Mouse (Mus musculus) liver, embryonic 13.5 days (tissue): Measurements from ENCODE around the gene Nr3c2. TPM values are rescaled to one million over a fixed set of nuclear protein-coding genes. Genes with fewer than 3 reads are reported as not detected.

ENCODE experiments used
- ATAC-seq: fragments of 200-750 bp; cut with Nextera tagmentation; 2 replicates; pipeline ENCODE4 v1.8.0; 2017; ENCODE audit warnings: low read depth, mild to moderate bottlenecking, moderate number of reproducible peaks, moderate library complexity
- DNase-seq: peaks from one replicate; pipeline ENCODE4 v3.0.0; 2022
- H3K27ac ChIP-seq: fragments of 300-500 bp; sonication (generic); 2 replicates; pipeline ENCODE4 v1.5.1; 2015; ENCODE audit warnings: moderate library complexity, mild to moderate bottlenecking, inconsistent platforms
- H3K27me3 ChIP-seq: fragments of 300-500 bp; sonication (generic); 2 replicates; pipeline ENCODE4 v1.6.1; 2015; ENCODE audit warnings: mild to moderate bottlenecking, inconsistent platforms
- H3K36me3 ChIP-seq: fragments of 300-500 bp; sonication (generic); 2 replicates; pipeline ENCODE4 v1.6.1; 2015; ENCODE audit warnings: mild to moderate bottlenecking, inconsistent platforms
- H3K4me1 ChIP-seq: fragments of 300-500 bp; sonication (generic); replicated peaks from 2 replicates; pipeline ENCODE4 v1.6.1; 2015; ENCODE audit warnings: inconsistent platforms
- H3K4me2 ChIP-seq: fragments of 300-500 bp; sonication (generic); 2 replicates; pipeline ENCODE4 v1.6.1; 2015; ENCODE audit warnings: inconsistent platforms, mild to moderate bottlenecking, moderate library complexity
- H3K4me3 ChIP-seq: fragments of 300-500 bp; sonication (generic); replicated peaks from 2 replicates; pipeline ENCODE4 v1.5.1; 2015; ENCODE audit warnings: mild to moderate bottlenecking, inconsistent platforms
- H3K9ac ChIP-seq: fragments of 300-500 bp; sonication (generic); 2 replicates; pipeline ENCODE4 v1.6.1; 2015; ENCODE audit warnings: mild to moderate bottlenecking, inconsistent platforms
- H3K9me3 ChIP-seq: fragments of 300-500 bp; sonication (generic); replicated peaks from 2 replicates; pipeline ENCODE4 v1.6.1; 2016; ENCODE audit warnings: inconsistent platforms
- WGBS: fragments of 180-500 bp; shearing (Covaris S2); methylation state at CpG from one replicate; pipeline ENCODE4 v1.1.7; 2015; ENCODE audit not compliant: insufficient replicate concordance; 5-methylcytosine and 5-hydroxymethylcytosine counted together
- polyA plus RNA-seq: library from polyadenylated mRNA; unstranded; fragments of >200 nt; fragmentation: Nextera tagmentation; extraction: Ambion mirVana; gene quantifications from 2 replicates; pipeline ENCODE4 v1.2.1, GENCODE M21; 2015

The Nr3c2 gene
- polyA plus RNA-seq, 1 experiment from 2014 or later = 0.92 TPM

DNA sequence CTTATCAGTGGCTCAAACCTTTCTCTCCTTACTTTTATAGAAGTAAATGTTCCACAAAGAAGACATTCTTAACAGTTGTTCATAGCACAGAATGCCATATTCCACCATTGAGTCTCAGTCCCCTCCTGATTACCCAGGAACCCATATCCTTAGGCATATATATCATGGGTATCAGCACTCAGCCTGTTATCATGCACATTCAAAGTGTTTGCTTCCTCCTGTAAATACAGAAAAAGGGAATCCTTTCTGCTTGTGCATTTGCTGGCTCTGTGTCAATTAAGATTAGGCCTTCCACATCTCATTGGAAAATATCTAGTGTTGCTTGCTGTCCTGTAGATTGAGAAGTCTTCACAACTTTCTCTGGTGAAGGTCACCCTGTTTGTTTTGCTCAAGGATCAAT is 12.0 kb downstream of the Nr3c2 start:
- H3K4me3 ChIP-seq = no peak overlapping the region
- no peaks in the 10 kb centered on the region for H3K36me3 ChIP-seq
- H3K9ac ChIP-seq = no peak overlapping the region
- no peaks in the 10 kb centered on the region for H3K9me3 ChIP-seq
- H3K4me1 ChIP-seq = no peaks in the 10 kb centered on the region
- H3K27me3 ChIP-seq = no peaks in the 10 kb centered on the region
- no peak overlapping the region for H3K4me2 ChIP-seq
- DNase-seq = no peak
- no peak overlapping the region for H3K27ac ChIP-seq
- no peak for ATAC-seq

DNA sequence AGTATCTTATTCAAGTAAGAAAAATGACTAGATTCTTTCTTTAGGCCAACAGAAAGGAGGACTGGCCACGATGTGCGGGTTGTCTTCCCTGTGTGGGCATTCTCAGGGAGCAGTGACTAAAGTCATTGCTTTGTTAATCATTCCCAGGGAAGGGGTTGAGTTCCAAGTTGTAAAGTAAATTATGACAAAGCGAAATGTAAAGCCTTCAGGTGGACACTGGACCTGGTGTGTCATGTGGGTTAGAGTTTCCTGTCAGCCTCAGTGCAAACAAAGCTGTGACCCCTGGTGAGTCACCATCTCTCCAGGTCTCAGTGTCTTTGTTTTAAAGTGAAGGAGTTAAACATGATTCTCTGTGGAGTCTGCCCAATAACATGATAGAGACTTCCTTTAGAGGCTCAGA is 13.4 kb downstream of the Nr3c2 start:
- H3K27ac ChIP-seq = no peak overlapping the region
- no peaks in the 10 kb centered on the region for H3K27me3 ChIP-seq
- no peak overlapping the region for H3K9ac ChIP-seq
- H3K4me1 ChIP-seq = no peaks in the 10 kb centered on the region
- no peaks in the 10 kb centered on the region for H3K9me3 ChIP-seq
- DNase-seq (no peak), ATAC-seq (peak; percentile 82)
- WGBS = 52% methylated on average over 3 of the region's 3 CpGs
- H3K4me3 ChIP-seq = no peak overlapping the region
- no peaks in the 10 kb centered on the region for H3K36me3 ChIP-seq
- H3K4me2 ChIP-seq = no peak overlapping the region

GRCm38 (mm10) chr8:76913207-76913606 is 14.0 kb downstream of the Nr3c2 start:
- Histone ChIP-seq H3K4me2 (no peak overlapping the region), H3K4me3 (no peak overlapping the region), H3K9me3 (no peaks in the 10 kb centered on the region), H3K4me1 (no peaks in the 10 kb centered on the region), H3K9ac (no peak overlapping the region), H3K27me3 (no peaks in the 10 kb centered on the region), H3K36me3 (no peaks in the 10 kb centered on the region), H3K27ac (no peak overlapping the region)
- ATAC-seq (no peak), DNase-seq (no peak)
- WGBS = 57% methylated on average over 4 of the region's 4 CpGs

GRCm38 (mm10) chr8:76915260-76915659 is 16.0 kb downstream of the Nr3c2 start:
- Histone ChIP-seq H3K9me3 (no peaks in the 10 kb centered on the region), H3K9ac (no peak overlapping the region), H3K27ac (no peak overlapping the region), H3K27me3 (no peaks in the 10 kb centered on the region), H3K4me3 (no peak overlapping the region), H3K4me2 (no peak overlapping the region), H3K36me3 (no peaks in the 10 kb centered on the region), H3K4me1 (no peaks in the 10 kb centered on the region)
- ATAC-seq (no peak), DNase-seq (no peak)
- 65% methylated on average over 2 of the region's 2 CpGs for WGBS

DNA sequence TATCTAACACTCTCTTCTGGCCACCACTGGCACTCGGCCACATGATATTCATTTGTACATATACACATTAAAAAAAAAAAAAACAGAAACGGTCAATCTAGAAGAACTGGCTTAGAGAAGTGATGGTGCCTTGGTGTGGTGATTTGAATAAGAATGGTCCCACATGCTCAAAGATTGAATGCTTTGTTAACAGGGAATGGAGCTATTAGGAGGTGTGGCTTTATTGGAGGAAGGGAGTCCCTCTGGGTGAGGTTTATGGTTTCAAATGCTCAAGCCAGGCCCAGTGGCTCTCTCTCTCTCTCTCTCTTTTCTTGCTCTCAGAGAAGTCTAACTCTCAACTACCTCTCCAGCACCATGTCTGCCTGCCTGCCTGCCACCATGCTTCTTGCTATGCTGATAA is 20.3 kb downstream of the Nr3c2 start:
- no peaks in the 10 kb centered on the region for H3K4me1 ChIP-seq
- H3K4me3 ChIP-seq = no peak overlapping the region
- H3K9ac ChIP-seq = no peak overlapping the region
- no peak overlapping the region for H3K4me2 ChIP-seq
- ATAC-seq (no peak), DNase-seq (no peak)
- WGBS = 60% methylated on average over 2 of the region's 2 CpGs
- no peaks in the 10 kb centered on the region for H3K9me3 ChIP-seq
- H3K36me3 ChIP-seq = no peaks in the 10 kb centered on the region
- no peaks in the 10 kb centered on the region for H3K27me3 ChIP-seq
- no peak overlapping the region for H3K27ac ChIP-seq

DNA sequence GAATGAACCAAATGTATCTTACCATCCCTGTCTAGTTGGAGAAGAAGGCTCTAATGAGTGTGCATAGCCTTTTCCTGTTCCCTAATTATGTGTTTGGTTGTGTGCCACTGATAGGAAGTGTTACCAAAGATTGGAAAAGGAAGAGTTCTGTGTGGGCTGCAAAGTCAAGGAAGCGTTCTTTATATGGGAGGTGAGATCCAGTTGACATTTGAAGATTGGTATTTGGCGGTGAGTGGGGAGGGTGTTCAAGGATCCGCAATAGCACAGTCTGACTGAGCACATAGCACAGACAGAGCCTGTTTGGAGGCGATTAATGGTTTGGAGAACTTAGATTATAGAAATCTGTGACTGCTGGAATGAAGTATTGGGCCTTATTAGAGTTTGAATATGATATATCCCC is 24.9 kb downstream of the Nr3c2 start:
- Histone ChIP-seq H3K9ac (no peak overlapping the region), H3K36me3 (no peaks in the 10 kb centered on the region), H3K4me1 (no peaks in the 10 kb centered on the region), H3K9me3 (no peaks in the 10 kb centered on the region), H3K4me3 (no peak overlapping the region), H3K4me2 (no peak overlapping the region), H3K27ac (no peak overlapping the region), H3K27me3 (no peaks in the 10 kb centered on the region)
- DNase-seq (no peak), ATAC-seq (no peak)
- WGBS = 57% methylated on average over 4 of the region's 4 CpGs

GRCm38 (mm10) chr8:76928326-76928725 is 29.1 kb downstream of the Nr3c2 start:
- ATAC-seq (no peak), DNase-seq (no peak)
- no peak overlapping the region for H3K4me3 ChIP-seq
- H3K27me3 ChIP-seq = no peaks in the 10 kb centered on the region
- WGBS = 50% methylated on average over 1 of the region's 1 CpGs
- no peaks in the 10 kb centered on the region for H3K36me3 ChIP-seq
- H3K4me1 ChIP-seq = no peaks in the 10 kb centered on the region
- no peak overlapping the region for H3K4me2 ChIP-seq
- H3K27ac ChIP-seq = no peak overlapping the region
- H3K9me3 ChIP-seq = no peaks in the 10 kb centered on the region
- H3K9ac ChIP-seq = no peak overlapping the region

GRCm38 (mm10) chr8:76928808-76929207 is 29.6 kb downstream of the Nr3c2 start:
- Histone ChIP-seq H3K27ac (no peak overlapping the region), H3K27me3 (no peaks in the 10 kb centered on the region), H3K4me2 (no peak overlapping the region), H3K9me3 (no peaks in the 10 kb centered on the region), H3K9ac (no peak overlapping the region), H3K4me3 (no peak overlapping the region), H3K36me3 (no peaks in the 10 kb centered on the region), H3K4me1 (no peaks in the 10 kb centered on the region)
- ATAC-seq (no peak), DNase-seq (no peak)
- WGBS = 59% methylated on average over 5 of the region's 5 CpGs

DNA sequence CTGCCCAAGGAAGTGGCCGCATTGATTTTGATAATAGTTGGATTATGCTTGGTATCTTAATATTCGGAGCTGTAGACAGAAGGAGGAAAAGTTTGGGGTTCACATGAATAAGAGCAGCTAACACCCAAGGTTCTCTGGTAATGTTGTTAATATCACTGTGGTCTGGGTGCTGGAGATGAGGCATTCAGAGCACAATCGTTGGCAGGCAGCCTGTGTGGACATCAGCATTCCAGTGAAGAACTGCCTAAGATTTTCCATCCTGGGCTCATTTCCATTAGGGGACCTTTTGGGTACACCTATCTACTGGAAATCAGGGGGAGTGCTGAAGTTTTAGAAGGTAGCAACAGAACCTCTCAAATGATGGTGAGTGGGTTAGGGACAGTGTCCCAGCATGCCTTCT is 65.8 kb downstream of the Nr3c2 start:
- 67% methylated on average over 3 of the region's 3 CpGs for WGBS
- no peaks in the 10 kb centered on the region for H3K27me3 ChIP-seq
- no peak overlapping the region for H3K4me3 ChIP-seq
- no peak overlapping the region for H3K4me2 ChIP-seq
- no peaks in the 10 kb centered on the region for H3K4me1 ChIP-seq
- no peak overlapping the region for H3K9ac ChIP-seq
- DNase-seq (no peak), ATAC-seq (no peak)
- no peaks in the 10 kb centered on the region for H3K9me3 ChIP-seq
- no peaks in the 10 kb centered on the region for H3K36me3 ChIP-seq
- H3K27ac ChIP-seq = no peak overlapping the region

DNA sequence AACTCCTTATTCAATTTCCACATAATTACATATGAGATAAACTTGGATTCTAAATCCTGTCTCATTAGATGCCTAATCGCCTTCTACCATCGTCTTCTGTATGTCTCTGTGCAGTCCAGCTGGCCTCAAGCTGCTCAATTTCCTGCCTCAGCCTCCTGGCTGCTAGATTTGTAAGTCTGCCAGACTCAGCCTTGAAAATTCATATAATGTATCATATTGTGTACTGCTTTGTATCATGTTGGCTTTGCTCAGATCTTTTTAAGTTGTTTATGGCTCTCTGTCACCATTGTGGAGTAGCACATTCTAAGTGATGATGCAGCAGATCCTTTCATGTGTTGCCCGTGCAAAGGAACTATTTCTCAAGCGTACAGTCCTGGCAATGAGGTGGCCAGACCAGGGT is 71.9 kb downstream of the Nr3c2 start:
- no peak overlapping the region for H3K27ac ChIP-seq
- no peak overlapping the region for H3K4me3 ChIP-seq
- no peaks in the 10 kb centered on the region for H3K27me3 ChIP-seq
- H3K4me2 ChIP-seq = no peak overlapping the region
- no peak overlapping the region for H3K9ac ChIP-seq
- H3K4me1 ChIP-seq = no peaks in the 10 kb centered on the region
- DNase-seq = no peak
- WGBS = 67% methylated on average over 4 of the region's 4 CpGs
- H3K36me3 ChIP-seq = no peaks in the 10 kb centered on the region
- ATAC-seq = no peak
- no peaks in the 10 kb centered on the region for H3K9me3 ChIP-seq

DNA sequence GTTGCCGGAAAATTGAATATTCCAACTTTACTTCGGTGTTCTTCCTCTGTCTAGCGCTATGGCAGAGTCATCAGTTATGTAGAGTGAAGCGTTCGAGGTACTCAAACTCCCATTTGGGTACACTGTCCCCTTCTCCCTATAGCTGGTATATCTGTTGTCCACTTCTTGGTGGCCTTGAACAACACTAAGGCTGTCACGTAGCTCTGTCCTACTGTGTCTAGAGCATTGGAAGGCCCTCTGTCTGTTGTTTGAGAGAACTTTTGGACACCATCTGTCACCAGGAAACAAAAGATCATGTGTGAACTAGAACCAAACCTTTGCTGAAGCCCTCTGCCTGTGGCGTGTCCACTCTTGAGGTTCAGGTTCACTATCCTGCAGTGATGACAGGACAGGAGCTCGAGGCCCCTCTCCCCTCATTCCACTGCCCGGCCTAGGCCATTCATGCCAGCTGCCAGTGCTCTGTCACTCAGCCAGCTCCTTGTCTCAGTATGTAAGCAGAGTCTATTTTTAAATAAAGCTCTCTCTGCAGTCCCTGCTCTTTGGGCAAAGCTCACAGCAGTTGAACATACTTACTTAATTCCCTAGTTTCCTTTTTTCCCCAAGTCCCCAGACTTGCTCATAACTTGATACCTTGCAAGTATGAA is 72.6 kb downstream of the Nr3c2 start:
- Histone ChIP-seq H3K4me1 (no peaks in the 10 kb centered on the region), H3K4me2 (no peak overlapping the region), H3K27ac (no peak overlapping the region), H3K9me3 (no peaks in the 10 kb centered on the region), H3K36me3 (no peaks in the 10 kb centered on the region), H3K9ac (no peak overlapping the region), H3K4me3 (no peak overlapping the region), H3K27me3 (no peaks in the 10 kb centered on the region)
- ATAC-seq (no peak), DNase-seq (no peak)
- WGBS = 74% methylated on average over 9 of the region's 9 CpGs

DNA sequence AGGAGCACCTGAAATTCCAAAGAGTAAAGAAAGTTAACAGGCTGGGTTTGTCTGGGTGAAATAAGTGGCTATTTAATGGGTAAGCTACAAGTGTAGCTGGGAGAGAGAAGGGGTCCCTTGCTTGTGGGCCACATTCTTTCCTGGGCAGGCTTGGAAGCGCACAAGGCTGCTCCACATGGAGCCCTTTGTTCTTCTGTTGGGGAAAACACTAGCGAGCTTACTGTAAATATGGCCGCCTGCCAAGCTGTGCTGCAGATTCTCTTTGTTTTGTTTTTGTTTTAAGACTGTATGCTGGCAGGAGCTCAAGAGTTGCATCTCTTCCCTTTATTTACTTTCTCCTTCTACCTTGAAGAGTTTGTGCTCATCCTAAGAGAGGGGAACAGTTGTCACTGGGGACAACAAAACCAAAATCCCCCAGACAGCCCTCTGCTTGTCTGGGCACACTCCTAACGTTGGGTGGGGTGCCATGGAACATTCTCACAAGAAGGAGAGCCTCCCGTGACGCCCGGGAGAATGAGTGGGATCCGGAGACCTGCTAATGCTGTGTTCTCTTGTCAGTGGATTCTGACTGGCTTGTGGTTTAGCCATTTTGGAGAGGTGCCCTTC is 73.8 kb downstream of the Nr3c2 start:
- Histone ChIP-seq H3K36me3 (no peaks in the 10 kb centered on the region), H3K9ac (no peak overlapping the region), H3K4me3 (no peak overlapping the region), H3K4me2 (no peak overlapping the region), H3K9me3 (no peaks in the 10 kb centered on the region), H3K27ac (no peak overlapping the region), H3K4me1 (no peaks in the 10 kb centered on the region), H3K27me3 (no peaks in the 10 kb centered on the region)
- DNase-seq = no peak
- 58% methylated on average over 8 of the region's 8 CpGs for WGBS
- ATAC-seq = no peak
